Mouse (Mus musculus) ES-Bruce4 (cell line): ENCODE results near the gene Cers2.

Experiments
- CTCF ChIP-seq: IDR thresholded peaks from one replicate; pipeline ENCODE4 v1.8.1; 2011; ENCODE audit warnings: low read depth, low read length
- POLR2A ChIP-seq: IDR thresholded peaks from one replicate; pipeline ENCODE4 v1.8.1; 2011; ENCODE audit warnings: low read length; ENCODE audit not compliant: insufficient read depth

GRCm38 (mm10) chr3:95324454-95325144 is 10.0 kb downstream of the Cers2 start:
- TF ChIP-seq CTCF (no peak), POLR2A (no peak)
